Mouse (Mus musculus) 416B (cell line): ENCODE data around the gene Ncapd2.

Experiments
- DNase-seq: peaks from one replicate; pipeline ENCODE4 v3.0.0; 2011; ENCODE audit warnings: low read depth

Ncapd2 gene

GRCm38 (mm10) chr6:125164672-125165327 is 26.7 kb downstream of the Ncapd2 start:
- DNase-seq = peak; percentile 87

GRCm38 (mm10) chr6:125163801-125164657 is 27.5 kb downstream of the Ncapd2 start:
- no peak for DNase-seq

- peak; percentile 36 for DNase-seq
These were observed 28.7 kb downstream of the Ncapd2 start for GRCm38 (mm10) chr6:125162615-125163305.

DNA sequence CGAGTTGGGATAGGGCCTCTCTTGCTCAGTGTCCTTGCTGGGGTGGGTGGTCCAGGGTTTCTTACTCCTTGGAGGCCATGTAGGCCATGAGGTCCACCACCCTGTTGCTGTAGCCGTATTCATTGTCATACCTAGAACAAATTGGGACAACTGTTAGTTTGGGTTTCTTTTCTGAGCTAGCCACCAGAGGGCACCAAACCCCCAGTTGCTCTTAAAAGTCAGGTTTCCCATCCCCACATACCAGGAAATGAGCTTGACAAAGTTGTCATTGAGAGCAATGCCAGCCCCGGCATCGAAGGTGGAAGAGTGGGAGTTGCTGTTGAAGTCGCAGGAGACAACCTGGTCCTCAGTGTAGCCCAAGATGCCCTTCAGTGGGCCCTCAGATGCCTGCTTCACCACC is 29.5 kb downstream of the Ncapd2 start:
- peak; percentile 82 for DNase-seq

GRCm38 (mm10) chr6:125160854-125161760 is 30.4 kb downstream of the Ncapd2 start:
- DNase-seq = peak; percentile 86

- peak; percentile 36 for DNase-seq
These were observed 31.0 kb downstream of the Ncapd2 start for GRCm38 (mm10) chr6:125160558-125160853.

- DNase-seq = peak; percentile 20
These were observed 31.5 kb downstream of the Ncapd2 start for GRCm38 (mm10) chr6:125159773-125160557.

DNA sequence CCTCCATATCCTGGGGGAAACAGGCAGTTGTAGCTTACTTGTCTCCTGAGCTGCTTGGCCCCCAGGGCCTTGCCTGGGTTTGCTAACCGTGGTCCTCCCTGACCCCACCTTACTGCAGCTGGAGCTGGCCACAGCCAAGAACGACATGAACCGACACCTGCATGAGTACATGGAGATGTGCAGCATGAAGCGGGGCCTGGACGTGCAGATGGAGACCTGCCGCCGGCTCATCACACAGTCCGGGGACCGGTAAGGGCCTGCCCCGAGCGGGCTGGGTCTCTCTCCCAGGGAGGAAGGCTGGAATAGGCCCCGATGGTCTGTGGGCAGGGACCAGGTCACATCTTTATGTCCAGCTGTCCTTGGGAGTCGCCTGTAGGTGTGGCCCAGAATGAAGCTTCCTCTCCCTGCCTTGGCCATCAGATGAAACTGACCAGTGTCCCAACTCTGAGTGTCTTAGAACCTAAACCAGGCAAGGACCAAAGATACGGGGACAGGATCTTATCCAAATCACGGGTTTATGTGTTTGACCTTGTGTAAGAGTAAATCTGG is 32.5 kb downstream of the Ncapd2 start:
- no peak for DNase-seq

DNA sequence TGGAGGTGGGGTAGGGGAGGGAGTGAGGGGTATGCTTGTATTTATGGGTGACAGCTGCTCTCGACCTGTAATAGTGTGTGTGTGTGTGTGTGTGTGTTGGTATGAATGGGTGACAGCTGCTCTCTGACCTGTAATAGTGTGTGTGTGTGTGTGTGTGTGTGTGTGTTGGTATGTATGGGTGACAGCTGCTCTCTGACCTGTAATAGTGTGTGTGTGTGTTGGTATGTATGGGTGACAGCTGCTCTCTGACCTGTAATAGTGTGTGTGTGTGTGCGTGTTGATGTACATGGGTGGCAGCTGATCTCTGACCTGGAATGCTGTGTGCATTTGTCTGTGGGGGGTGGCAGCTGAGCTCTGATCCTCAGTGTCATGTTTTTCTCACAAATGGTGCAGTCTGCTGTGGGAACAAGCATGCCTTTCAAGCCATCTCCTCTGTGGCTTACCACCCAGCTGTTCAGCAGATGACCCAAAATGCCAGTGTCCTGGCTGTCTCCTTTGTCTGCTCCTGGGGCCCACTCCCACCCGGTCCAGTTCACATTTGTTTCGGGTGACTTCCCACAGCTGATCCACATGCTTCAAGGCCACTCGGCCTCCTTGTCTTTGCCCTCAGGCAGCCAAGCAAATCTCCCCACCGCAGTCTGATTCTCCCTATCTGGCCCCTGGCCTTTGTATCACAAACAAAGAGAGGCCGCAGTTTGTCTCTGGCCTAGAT is 34.4 kb downstream of the Ncapd2 start:
- no peak for DNase-seq

GRCm38 (mm10) chr6:125156491-125156890 is 35.0 kb downstream of the Ncapd2 start:
- DNase-seq = no peak

DNA sequence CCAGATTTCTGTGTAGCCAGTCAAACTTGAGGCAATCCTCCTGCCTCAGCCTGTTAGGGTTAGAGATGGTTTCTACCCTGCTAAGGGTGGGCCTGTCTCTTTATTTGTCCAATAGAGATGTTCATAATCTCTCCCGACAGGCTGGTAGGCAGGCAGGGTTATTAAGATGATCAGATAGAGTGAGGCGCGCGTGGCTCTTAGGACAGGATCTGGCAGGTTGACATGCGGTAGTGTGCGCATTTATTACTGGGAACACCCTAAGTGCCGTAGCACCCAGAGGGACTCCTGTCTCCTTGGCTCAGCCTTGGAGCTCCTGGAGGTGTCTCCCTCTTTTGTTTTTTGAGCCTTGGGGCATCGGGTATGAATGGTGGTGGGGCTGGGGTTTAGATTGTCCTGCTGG is 36.2 kb downstream of the Ncapd2 start:
- no peak for DNase-seq

- DNase-seq = peak; percentile 85
These were observed 37.0 kb downstream of the Ncapd2 start for GRCm38 (mm10) chr6:125154550-125154949.

DNA sequence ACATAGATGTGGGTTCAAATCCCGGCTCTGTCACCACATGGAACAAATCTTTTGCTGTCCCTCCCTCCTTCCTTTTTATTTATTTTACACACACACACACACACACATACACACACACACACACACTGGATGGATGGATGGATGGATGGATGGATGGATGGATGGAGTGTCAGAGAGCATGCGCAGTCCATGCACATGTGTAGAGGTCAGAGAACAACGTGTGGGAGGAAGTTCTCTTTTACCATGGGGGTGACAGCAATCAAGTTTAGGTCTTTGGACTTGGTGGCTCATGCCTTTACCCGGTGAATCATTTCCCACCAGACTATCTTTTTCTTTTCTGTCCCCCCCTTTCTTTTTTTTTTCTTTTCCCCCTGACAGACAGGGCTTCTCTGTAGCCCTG is 37.8 kb downstream of the Ncapd2 start:
- DNase-seq = peak; percentile 74

DNA sequence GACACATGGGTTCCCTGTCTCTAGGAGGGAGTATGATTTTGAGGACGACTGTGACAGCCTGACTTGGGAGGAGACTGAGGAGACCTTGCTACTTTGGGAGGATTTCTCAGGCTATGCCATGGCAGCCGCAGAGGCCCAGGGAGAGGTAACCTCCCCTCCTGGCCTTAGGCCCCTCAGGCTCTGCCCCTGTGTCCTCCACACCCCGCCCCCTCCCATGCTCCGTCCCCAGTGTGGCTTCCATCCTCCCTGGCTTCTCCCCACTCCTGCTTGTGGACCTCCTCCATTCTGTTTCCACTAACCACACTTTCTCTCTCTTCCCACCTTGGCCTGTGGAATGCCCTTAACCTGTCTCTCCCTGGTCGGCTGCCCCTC is 38.5 kb downstream of the Ncapd2 start:
- no peak for DNase-seq

DNA sequence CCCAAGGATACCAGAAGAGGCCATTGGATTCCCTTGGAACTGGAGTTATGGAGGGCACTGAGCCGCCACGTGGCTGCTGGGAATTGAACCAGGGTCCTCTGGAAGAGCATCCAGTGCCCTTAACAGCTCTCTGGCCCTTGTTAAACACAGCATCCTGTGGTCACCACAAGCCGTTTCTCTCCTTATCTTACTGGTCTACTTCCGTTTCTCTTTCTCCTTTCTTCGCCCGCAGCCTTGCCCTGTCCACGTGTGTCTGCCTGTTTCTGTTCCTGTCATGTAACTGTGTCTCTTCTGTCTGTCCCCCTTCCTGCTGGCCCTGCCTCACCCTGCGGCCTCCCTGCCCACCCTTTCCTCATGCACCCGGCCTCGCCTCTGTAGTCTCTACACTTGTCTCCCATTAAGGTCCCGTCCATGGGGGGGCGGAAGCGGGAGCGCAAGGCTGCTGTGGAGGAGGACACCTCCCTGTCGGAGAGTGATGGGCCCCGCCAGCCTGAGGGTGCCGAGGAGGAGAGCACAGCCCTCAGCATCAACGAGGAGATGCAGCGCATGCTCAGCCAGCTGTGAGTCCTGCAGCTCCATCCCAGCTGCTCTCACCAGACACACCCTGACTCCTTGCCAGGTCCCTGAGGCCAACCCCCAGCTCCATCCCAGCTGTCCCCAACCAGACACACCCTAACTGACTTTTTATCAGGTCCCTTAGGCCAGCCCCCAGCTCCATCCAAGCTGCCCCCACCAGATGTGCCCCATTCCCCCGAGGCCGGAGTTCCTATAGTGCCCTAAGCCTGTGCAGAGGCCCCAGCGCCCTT is 39.1 kb downstream of the Ncapd2 start:
- peak; percentile 96 for DNase-seq

DNA sequence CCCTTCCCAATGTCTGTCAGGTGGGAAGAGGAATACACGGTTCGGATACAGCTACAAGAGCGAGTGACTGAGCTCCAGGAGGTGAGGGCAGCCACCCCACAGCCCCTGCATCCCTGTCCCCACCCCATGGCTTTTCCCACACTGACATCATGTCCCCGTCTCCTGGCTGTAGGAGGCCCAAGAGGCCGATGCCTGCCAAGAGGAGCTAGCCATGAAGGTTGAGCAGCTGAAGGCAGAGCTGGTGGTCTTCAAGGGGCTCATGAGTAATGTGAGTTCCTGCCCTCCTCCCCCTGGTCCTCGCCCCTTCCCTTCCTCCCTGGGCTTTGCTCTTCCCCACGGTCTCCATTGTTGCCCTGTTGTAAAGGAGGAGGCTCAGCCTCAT is 41.9 kb downstream of the Ncapd2 start:
- DNase-seq = no peak

GRCm38 (mm10) chr6:125148926-125149568 is 42.5 kb downstream of the Ncapd2 start:
- DNase-seq = peak; percentile 85

GRCm38 (mm10) chr6:125148251-125148925 is 43.1 kb downstream of the Ncapd2 start:
- peak; percentile 71 for DNase-seq
